In genomic region chr9:23035306-23035705, GRCm38 (mm10) we compare ENCODE assay signal across 19 mouse cellular contexts.
DNase-seq lines count a peak whose midpoint lies in the region; ATAC-seq and TF ChIP-seq lines count a peak whose summit lies in the region.
"Had no signal": no experiment of that assay in that cellular context is flagged by ENCODE, and none has a peak within 500 bp of the region (broad histone marks: within the 10 kb centered on the region; RNA-seq: fewer than 3 reads in every experiment).

No protein-coding gene starts in this region.

- WGBS in kidney, adult 2 months = 68% methylated on average over 6 of the region's 6 CpGs
- WGBS in heart, embryonic 16.5 days = 38% methylated on average over 6 of the region's 6 CpGs

- H3K9ac ChIP-seq in heart, embryonic 16.5 days (ENCODE audit: low read length) = no peak overlapping the region
- H3K9ac ChIP-seq: liver, embryonic 15.5 days; midbrain, embryonic 15.5 days had no signal

- H3K27ac ChIP-seq in kidney, adult 2 months (ENCODE audit: insufficient read depth, low read depth, low read length) = no peak overlapping the region
- H3K27ac ChIP-seq in heart, embryonic 16.5 days (ENCODE audit: low read length) = no peak overlapping the region
- H3K27ac ChIP-seq: hindbrain, embryonic 12.5 days; limb, embryonic 13.5 days; liver, embryonic 15.5 days; midbrain, embryonic 15.5 days had no signal

- intact Hi-C loops in heart, postnatal 14 days (cut with DNase I) = no loop called here

- TF ChIP-seq CTCF in kidney, adult 2 months (conservative IDR thresholded peaks at IDR 0.05; ENCODE audit: insufficient read depth, insufficient read length, low read depth, low read length) = no peak

- no peaks in the 10 kb centered on the region for H3K27me3 ChIP-seq in kidney, adult 2 months (replicated peaks; ENCODE audit: control insufficient read depth, insufficient read depth, low read length)
- peaks cover 75% of the 10 kb centered on the region for H3K27me3 ChIP-seq in megakaryocyte, embryonic 14.5 days (replicated peaks)
- peaks cover 6% of the 10 kb centered on the region; the same call in 1 of the 2 replicates for H3K27me3 ChIP-seq in heart, embryonic 16.5 days (ENCODE audit: control insufficient read depth, insufficient read depth, low read length)
- H3K27me3 ChIP-seq: midbrain, embryonic 15.5 days had no signal

- peak; percentile 71 for DNase-seq in heart, adult 11 months
- DNase-seq in heart, postnatal 14 days = no peak
- DNase-seq in kidney, adult 2 months = peak; percentile 36
- no peak for DNase-seq in kidney, postnatal 10 days
- DNase-seq in spleen, postnatal 36 days (ENCODE audit: low spot score in 2 of 2) = no peak
- DNase-seq: adrenal gland, postnatal 25 days; cerebellum, adult 11-12 months; right cerebral cortex, postnatal 14 days; spleen, adult 18-20 months; thymus, postnatal 4 days had no signal

- H3K4me3 ChIP-seq in kidney, adult 2 months (ENCODE audit: insufficient read depth, low read depth, low read length) = no peak overlapping the region
- H3K4me3 ChIP-seq in megakaryocyte, embryonic 14.5 days (replicated peaks) = peak overlapping the region; percentile 81
- no peak overlapping the region for H3K4me3 ChIP-seq in heart, embryonic 16.5 days (ENCODE audit: low read length)
- H3K4me3 ChIP-seq: hindbrain, embryonic 12.5 days; liver, embryonic 15.5 days; myocyte had no signal

- TF ChIP-seq POLR2A in kidney, adult 2 months (IDR thresholded peaks at IDR 0.05; ENCODE audit: low read depth, low read length) = no peak

- peaks cover 5% of the 10 kb centered on the region for H3K9me3 ChIP-seq in megakaryocyte, embryonic 14.5 days
- no peaks in the 10 kb centered on the region for H3K9me3 ChIP-seq in heart, embryonic 16.5 days (replicated peaks; ENCODE audit: control insufficient read depth, low read length)
- H3K9me3 ChIP-seq: forebrain, embryonic 10.5 days; hindbrain, embryonic 12.5 days; limb, embryonic 13.5 days; liver, embryonic 15.5 days; midbrain, embryonic 15.5 days had no signal

- H3K4me1 ChIP-seq in kidney, adult 2 months (ENCODE audit: control insufficient read depth, insufficient read depth, low read length) = no peaks in the 10 kb centered on the region
- H3K4me1 ChIP-seq in megakaryocyte, embryonic 14.5 days = peaks cover 51% of the 10 kb centered on the region
- H3K4me1 ChIP-seq in heart, embryonic 16.5 days (ENCODE audit: control insufficient read depth, insufficient read depth, low read length) = peaks cover 18% of the 10 kb centered on the region
- H3K4me1 ChIP-seq: liver, embryonic 15.5 days had no signal

- ATAC-seq in megakaryocyte, adult 5-6 weeks (ENCODE audit: poor library complexity, severe bottlenecking) = no peak
- no peak for ATAC-seq in heart, embryonic 16.5 days (replicated peaks; ENCODE audit: extremely low read depth, insufficient read depth, low FRiP score)
- ATAC-seq: midbrain, embryonic 15.5 days had no signal

- H3K4me2 ChIP-seq in heart, embryonic 16.5 days (ENCODE audit: low read depth, low read length) = peak overlapping the region; percentile 64; the same call in 1 of the 2 replicates

- H3K36me3 ChIP-seq in kidney, adult 2 months (ENCODE audit: control insufficient read depth, insufficient read depth, low read length) = no peaks in the 10 kb centered on the region
- H3K36me3 ChIP-seq in megakaryocyte, embryonic 14.5 days (replicated peaks; ENCODE audit: low read length) = no peaks in the 10 kb centered on the region
- H3K36me3 ChIP-seq in heart, embryonic 16.5 days (ENCODE audit: control insufficient read depth, insufficient read depth) = no peaks in the 10 kb centered on the region
- H3K36me3 ChIP-seq: forebrain, embryonic 10.5 days; hindbrain, embryonic 12.5 days; limb, embryonic 13.5 days; liver, embryonic 15.5 days; midbrain, embryonic 15.5 days had no signal

Comparison
In these comparisons a context has a peak if more than half of its experiments do, and no peak if none do; other contexts are left out.
1. DNase-seq: peak in heart, adult 11 months (single experiment) and kidney, adult 2 months (single experiment); none in heart, postnatal 14 days (0 of 2), kidney, postnatal 10 days (single experiment) and spleen, postnatal 36 days (0 of 2).